Mouse (Mus musculus): ENCODE measurements at regions not wholly inside any gene's neighbourhood (a gene's known extent, or its start where the extent isn't known, plus 50 kb on each side); places are given as distances from the start of the nearest gene placed in this dataset.
A peak's percentile ranks its signal among the peaks of the same experiment; 100 is the strongest.

GRCm38 (mm10) chr3:53393945-53394344 lies 69.2 kb downstream of the Nhlrc3 start:
- Histone ChIP-seq H3K27ac (ENCODE audit: low read length) (no peak overlapping the region), H3K36me3 (ENCODE audit: control insufficient read depth, insufficient read depth, low read length) (no peaks in the 10 kb centered on the region), H3K9me3 (replicated peaks; ENCODE audit: control insufficient read depth, low read length) (no peaks in the 10 kb centered on the region), H3K27me3 (ENCODE audit: control insufficient read depth, insufficient read depth, low read length) (no peaks in the 10 kb centered on the region), H3K4me1 (ENCODE audit: control insufficient read depth, insufficient read depth, low read length) (no peaks in the 10 kb centered on the region), H3K9ac (ENCODE audit: low read length) (no peak overlapping the region), H3K4me3 (replicated peaks; ENCODE audit: low read length) (no peak overlapping the region), H3K4me2 (ENCODE audit: low read depth, low read length) (no peak overlapping the region)
- ATAC-seq (ENCODE audit: insufficient read depth, low FRiP score) = no peak
- WGBS = 75% methylated on average over 7 of the region's 7 CpGs

- H3K4me2 ChIP-seq (ENCODE audit: low read depth, low read length) = no peak overlapping the region
- no peak overlapping the region for H3K4me3 ChIP-seq (replicated peaks; ENCODE audit: low read length)
- no peaks in the 10 kb centered on the region for H3K9me3 ChIP-seq (replicated peaks; ENCODE audit: control insufficient read depth, low read length)
- no peaks in the 10 kb centered on the region for H3K36me3 ChIP-seq (ENCODE audit: control insufficient read depth, insufficient read depth, low read length)
- H3K4me1 ChIP-seq (ENCODE audit: control insufficient read depth, insufficient read depth, low read length) = no peaks in the 10 kb centered on the region
- H3K27ac ChIP-seq (ENCODE audit: low read length) = no peak overlapping the region
- no peak overlapping the region for H3K9ac ChIP-seq (ENCODE audit: low read length)
- no peak for ATAC-seq (ENCODE audit: insufficient read depth, low FRiP score)
- no peaks in the 10 kb centered on the region for H3K27me3 ChIP-seq (ENCODE audit: control insufficient read depth, insufficient read depth, low read length)
- 70% methylated on average over 14 of the region's 14 CpGs for WGBS
These were observed 81.2 kb downstream of the Nhlrc3 start for GRCm38 (mm10) chr3:53381704-53382581.

GRCm38 (mm10) chr3:53379519-53380181 lies 83.5 kb downstream of the Nhlrc3 start:
- ATAC-seq (ENCODE audit: insufficient read depth, low FRiP score) = no peak
- Histone ChIP-seq H3K4me2 (ENCODE audit: low read depth, low read length) (no peak overlapping the region), H3K36me3 (ENCODE audit: control insufficient read depth, insufficient read depth, low read length) (no peaks in the 10 kb centered on the region), H3K27me3 (ENCODE audit: control insufficient read depth, insufficient read depth, low read length) (no peaks in the 10 kb centered on the region), H3K27ac (ENCODE audit: low read length) (no peak overlapping the region), H3K4me3 (replicated peaks; ENCODE audit: low read length) (no peak overlapping the region), H3K9ac (ENCODE audit: low read length) (no peak overlapping the region), H3K9me3 (replicated peaks; ENCODE audit: control insufficient read depth, low read length) (no peaks in the 10 kb centered on the region), H3K4me1 (ENCODE audit: control insufficient read depth, insufficient read depth, low read length) (no peaks in the 10 kb centered on the region)
- WGBS = 54% methylated on average over 4 of the region's 4 CpGs

GRCm38 (mm10) chr3:53376864-53377447 lies 86.2 kb downstream of the Nhlrc3 start:
- Histone ChIP-seq H3K9ac (ENCODE audit: low read length) (no peak overlapping the region), H3K36me3 (ENCODE audit: control insufficient read depth, insufficient read depth, low read length) (no peaks in the 10 kb centered on the region), H3K9me3 (replicated peaks; ENCODE audit: control insufficient read depth, low read length) (no peaks in the 10 kb centered on the region), H3K4me2 (ENCODE audit: low read depth, low read length) (no peak overlapping the region), H3K27ac (ENCODE audit: low read length) (no peak overlapping the region), H3K4me1 (ENCODE audit: control insufficient read depth, insufficient read depth, low read length) (no peaks in the 10 kb centered on the region), H3K4me3 (replicated peaks; ENCODE audit: low read length) (no peak overlapping the region), H3K27me3 (ENCODE audit: control insufficient read depth, insufficient read depth, low read length) (no peaks in the 10 kb centered on the region)
- 74% methylated on average over 3 of the region's 3 CpGs for WGBS
- ATAC-seq (ENCODE audit: insufficient read depth, low FRiP score) = no peak

- ATAC-seq (ENCODE audit: insufficient read depth, low FRiP score) = no peak
- H3K4me1 ChIP-seq (ENCODE audit: control insufficient read depth, insufficient read depth, low read length) = no peaks in the 10 kb centered on the region
- no peak overlapping the region for H3K27ac ChIP-seq (ENCODE audit: low read length)
- no peak overlapping the region for H3K4me3 ChIP-seq (replicated peaks; ENCODE audit: low read length)
- H3K9me3 ChIP-seq (replicated peaks; ENCODE audit: control insufficient read depth, low read length) = peaks cover 6% of the 10 kb centered on the region
- H3K36me3 ChIP-seq (ENCODE audit: control insufficient read depth, insufficient read depth, low read length) = no peaks in the 10 kb centered on the region
- H3K9ac ChIP-seq (ENCODE audit: low read length) = no peak overlapping the region
- no peaks in the 10 kb centered on the region for H3K27me3 ChIP-seq (ENCODE audit: control insufficient read depth, insufficient read depth, low read length)
- no peak overlapping the region for H3K4me2 ChIP-seq (ENCODE audit: low read depth, low read length)
- 61% methylated on average over 7 of the region's 7 CpGs for WGBS
These were observed 90.2 kb downstream of the Nhlrc3 start for GRCm38 (mm10) chr3:53372887-53373286.

GRCm38 (mm10) chr3:53371910-53372309 lies 91.2 kb downstream of the Nhlrc3 start:
- Histone ChIP-seq H3K9me3 (replicated peaks; ENCODE audit: control insufficient read depth, low read length) (peaks cover 6% of the 10 kb centered on the region), H3K27ac (ENCODE audit: low read length) (no peak overlapping the region), H3K4me1 (ENCODE audit: control insufficient read depth, insufficient read depth, low read length) (no peaks in the 10 kb centered on the region), H3K4me2 (ENCODE audit: low read depth, low read length) (no peak overlapping the region), H3K27me3 (ENCODE audit: control insufficient read depth, insufficient read depth, low read length) (no peaks in the 10 kb centered on the region), H3K4me3 (replicated peaks; ENCODE audit: low read length) (no peak overlapping the region), H3K9ac (ENCODE audit: low read length) (no peak overlapping the region), H3K36me3 (ENCODE audit: control insufficient read depth, insufficient read depth, low read length) (no peaks in the 10 kb centered on the region)
- no peak for ATAC-seq (ENCODE audit: insufficient read depth, low FRiP score)
- WGBS = 59% methylated on average over 7 of the region's 7 CpGs

GRCm38 (mm10) chr3:53361202-53361601 lies 101.9 kb downstream of the Nhlrc3 start:
- ATAC-seq (ENCODE audit: insufficient read depth, low FRiP score) = no peak
- H3K27me3 ChIP-seq (ENCODE audit: control insufficient read depth, insufficient read depth, low read length) = no peaks in the 10 kb centered on the region

GRCm38 (mm10) chr3:53353693-53354092 lies 109.4 kb downstream of the Nhlrc3 start:
- Histone ChIP-seq H3K36me3 (ENCODE audit: control insufficient read depth, insufficient read depth, low read length) (no peaks in the 10 kb centered on the region), H3K27me3 (ENCODE audit: control insufficient read depth, insufficient read depth, low read length) (no peaks in the 10 kb centered on the region), H3K4me2 (ENCODE audit: low read depth, low read length) (no peak overlapping the region), H3K4me1 (ENCODE audit: control insufficient read depth, insufficient read depth, low read length) (no peaks in the 10 kb centered on the region), H3K4me3 (replicated peaks; ENCODE audit: low read length) (no peak overlapping the region), H3K27ac (ENCODE audit: low read length) (peak overlapping the region; percentile 19; the same call in 1 of the 2 replicates), H3K9ac (ENCODE audit: low read length) (no peak overlapping the region), H3K9me3 (replicated peaks; ENCODE audit: control insufficient read depth, low read length) (no peaks in the 10 kb centered on the region)
- no peak for ATAC-seq (ENCODE audit: insufficient read depth, low FRiP score)
- WGBS = 50% methylated on average over 8 of the region's 8 CpGs

More at GRCm38 (mm10) chr3:53361202-53361601, 101.9 kb downstream of the Nhlrc3 start:
- 78% methylated on average over 4 of the region's 4 CpGs for WGBS
- Histone ChIP-seq H3K9ac (ENCODE audit: low read length) (no peak overlapping the region), H3K4me1 (ENCODE audit: control insufficient read depth, insufficient read depth, low read length) (no peaks in the 10 kb centered on the region), H3K36me3 (ENCODE audit: control insufficient read depth, insufficient read depth, low read length) (no peaks in the 10 kb centered on the region), H3K4me3 (replicated peaks; ENCODE audit: low read length) (no peak overlapping the region), H3K9me3 (replicated peaks; ENCODE audit: control insufficient read depth, low read length) (no peaks in the 10 kb centered on the region), H3K27ac (ENCODE audit: low read length) (no peak overlapping the region), H3K4me2 (ENCODE audit: low read depth, low read length) (no peak overlapping the region)

GRCm38 (mm10) chr3:53353282-53353681 lies 109.8 kb downstream of the Nhlrc3 start:
- no peak for ATAC-seq (ENCODE audit: insufficient read depth, low FRiP score)
- no peaks in the 10 kb centered on the region for H3K36me3 ChIP-seq (ENCODE audit: control insufficient read depth, insufficient read depth, low read length)
- no peak overlapping the region for H3K4me3 ChIP-seq (replicated peaks; ENCODE audit: low read length)
- H3K9me3 ChIP-seq (replicated peaks; ENCODE audit: control insufficient read depth, low read length) = no peaks in the 10 kb centered on the region
- no peak overlapping the region for H3K9ac ChIP-seq (ENCODE audit: low read length)
- H3K27me3 ChIP-seq (ENCODE audit: control insufficient read depth, insufficient read depth, low read length) = no peaks in the 10 kb centered on the region
- 83% methylated on average over 7 of the region's 7 CpGs for WGBS
- H3K27ac ChIP-seq (ENCODE audit: low read length) = no peak overlapping the region
- H3K4me2 ChIP-seq (ENCODE audit: low read depth, low read length) = no peak overlapping the region
- no peaks in the 10 kb centered on the region for H3K4me1 ChIP-seq (ENCODE audit: control insufficient read depth, insufficient read depth, low read length)
